Mouse (Mus musculus): Measurements from ENCODE around the gene Faah.

Gene Faah

GRCm38 (mm10) chr4:116017902-116018746, at the start of gene Faah:
Gene Faah (minus strand): TSS chr4:116017926.
- WGBS = 12% methylated on average over 18 of the region's 18 CpGs

GRCm38 (mm10) chr4:116063855-116064254, 46.1 kb upstream of the Faah start:
- 66% methylated on average over 1 of the region's 1 CpGs for WGBS

- WGBS = 80% methylated on average over 5 of the region's 5 CpGs
These were observed 41.4 kb upstream of the Faah start for GRCm38 (mm10) chr4:116059012-116059726.

- 0% methylated on average over 1 of the region's 1 CpGs for WGBS
These were observed 39.8 kb upstream of the Faah start for GRCm38 (mm10) chr4:116057559-116057958.

- under 1% methylated on average over 35 of the region's 35 CpGs for WGBS
These were observed 35.8 kb upstream of the Faah start, which contains the start of gene Nsun4 for GRCm38 (mm10) chr4:116053399-116053961. Gene Nsun4 (minus strand): TSS chr4:116053876.

GRCm38 (mm10) chr4:116052526-116053293, 35.0 kb upstream of the Faah start:
- 13% methylated on average over 22 of the region's 22 CpGs for WGBS

- 77% methylated on average over 3 of the region's 3 CpGs for WGBS
These were observed 31.5 kb upstream of the Faah start for GRCm38 (mm10) chr4:116049211-116049610.

- WGBS = 79% methylated on average over 7 of the region's 7 CpGs
These were observed 30.6 kb upstream of the Faah start for GRCm38 (mm10) chr4:116048130-116048920.

- 97% methylated on average over 1 of the region's 1 CpGs for WGBS
These were observed 30.0 kb upstream of the Faah start for GRCm38 (mm10) chr4:116047681-116048080.

- 92% methylated on average over 2 of the region's 2 CpGs for WGBS
These were observed 28.9 kb upstream of the Faah start for GRCm38 (mm10) chr4:116046604-116047003.

GRCm38 (mm10) chr4:116042186-116042585, 24.5 kb upstream of the Faah start:
- WGBS = 83% methylated on average over 3 of the region's 3 CpGs

GRCm38 (mm10) chr4:116040466-116040865, 22.7 kb upstream of the Faah start:
- WGBS = 95% methylated on average over 2 of the region's 2 CpGs

- WGBS = 48% methylated on average over 5 of the region's 5 CpGs
These were observed 15.6 kb upstream of the Faah start for GRCm38 (mm10) chr4:116033374-116033773.

GRCm38 (mm10) chr4:116032906-116033305, 15.2 kb upstream of the Faah start:
- 58% methylated on average over 9 of the region's 9 CpGs for WGBS

- WGBS = under 1% methylated on average over 60 of the region's 60 CpGs
These were observed 325 bp downstream of the Faah start for GRCm38 (mm10) chr4:116017300-116017901.

GRCm38 (mm10) chr4:116016862-116017299, 845 bp downstream of the Faah start:
- WGBS = 8% methylated on average over 16 of the region's 16 CpGs

GRCm38 (mm10) chr4:116016396-116016795, 1.3 kb downstream of the Faah start:
- WGBS = 19% methylated on average over 3 of the region's 3 CpGs

GRCm38 (mm10) chr4:116015996-116016395, 1.7 kb downstream of the Faah start:
- 40% methylated on average over 8 of the region's 8 CpGs for WGBS

- WGBS = 61% methylated on average over 5 of the region's 5 CpGs
These were observed 2.2 kb downstream of the Faah start for GRCm38 (mm10) chr4:116015502-116015901.

GRCm38 (mm10) chr4:116010186-116010585, 7.5 kb downstream of the Faah start:
- WGBS = 76% methylated on average over 8 of the region's 8 CpGs

All from cerebral cortex, adult 2 months (tissue).